Mouse (Mus musculus): Measurements from ENCODE around the gene Rasgrp2.

Rasgrp2 gene

DNA sequence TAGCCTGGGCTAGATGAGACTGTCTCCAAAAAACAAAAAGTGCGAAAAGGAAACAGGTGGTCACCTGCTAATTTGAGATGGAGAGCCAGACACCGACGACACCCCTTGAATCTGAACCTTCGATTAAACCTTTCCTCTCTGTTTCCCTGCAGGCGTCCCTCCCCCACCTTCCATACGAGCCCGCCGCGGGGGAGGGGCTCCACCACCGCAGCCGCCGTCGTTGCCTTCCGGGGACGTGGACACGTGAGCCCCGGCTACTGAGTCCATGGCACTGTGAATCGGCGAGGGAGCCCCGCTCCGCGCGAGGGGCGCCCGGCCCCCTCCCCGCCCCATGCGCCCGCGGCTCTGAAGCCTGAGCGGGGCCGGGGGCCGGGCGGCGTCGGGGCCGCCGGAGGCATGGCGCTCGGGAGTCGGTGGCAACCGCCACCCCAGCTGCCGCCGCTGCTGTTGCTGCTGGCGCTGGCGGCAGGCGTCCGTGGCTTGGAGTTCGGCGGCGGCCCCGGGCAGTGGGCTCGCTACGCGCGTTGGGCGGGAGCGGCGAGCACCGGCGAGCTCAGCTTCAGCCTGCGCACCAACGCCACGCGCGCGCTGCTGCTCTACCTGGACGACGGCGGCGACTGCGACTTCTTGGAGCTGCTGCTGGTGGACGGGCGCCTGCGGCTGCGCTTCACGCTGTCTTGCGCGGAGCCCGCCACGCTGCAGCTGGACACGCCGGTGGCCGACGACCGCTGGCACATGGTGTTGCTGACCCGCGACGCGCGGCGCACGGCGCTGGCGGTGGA lies 28.7 kb downstream of the Rasgrp2 start:
- no peak for DNase-seq (ENCODE audit: low read depth)

DNA sequence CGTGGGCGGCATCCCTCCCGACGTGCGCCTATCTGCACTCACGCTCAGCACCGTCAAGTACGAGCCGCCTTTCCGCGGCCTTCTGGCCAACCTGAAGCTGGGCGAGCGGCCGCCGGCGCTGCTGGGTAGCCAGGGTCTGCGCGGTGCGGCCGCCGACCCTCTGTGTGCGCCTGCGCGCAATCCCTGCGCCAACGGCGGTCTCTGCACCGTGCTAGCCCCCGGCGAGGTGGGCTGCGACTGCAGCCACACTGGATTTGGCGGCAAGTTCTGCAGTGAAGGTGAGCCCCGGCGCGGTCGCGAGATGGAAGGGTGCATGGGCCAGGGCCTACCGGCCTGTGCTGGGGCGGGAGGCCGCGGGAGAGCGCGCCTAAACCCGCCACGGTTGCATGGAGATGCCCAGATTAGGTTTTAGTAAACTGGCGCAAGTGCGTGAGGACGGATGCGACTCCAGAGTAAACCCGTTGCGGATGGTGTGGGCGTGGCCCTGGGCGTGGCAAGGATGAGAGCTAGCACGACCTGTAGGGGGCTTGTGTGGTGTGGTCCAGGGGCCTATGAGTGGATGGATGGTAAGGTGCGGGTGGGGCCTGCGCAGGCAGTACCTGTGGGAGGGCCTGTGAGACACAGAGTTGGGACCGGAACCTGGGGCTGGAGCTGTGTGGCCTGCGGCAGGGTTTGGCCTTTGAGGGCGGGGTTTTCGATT lies 29.5 kb downstream of the Rasgrp2 start:
- DNase-seq (ENCODE audit: low read depth): no peak

DNA sequence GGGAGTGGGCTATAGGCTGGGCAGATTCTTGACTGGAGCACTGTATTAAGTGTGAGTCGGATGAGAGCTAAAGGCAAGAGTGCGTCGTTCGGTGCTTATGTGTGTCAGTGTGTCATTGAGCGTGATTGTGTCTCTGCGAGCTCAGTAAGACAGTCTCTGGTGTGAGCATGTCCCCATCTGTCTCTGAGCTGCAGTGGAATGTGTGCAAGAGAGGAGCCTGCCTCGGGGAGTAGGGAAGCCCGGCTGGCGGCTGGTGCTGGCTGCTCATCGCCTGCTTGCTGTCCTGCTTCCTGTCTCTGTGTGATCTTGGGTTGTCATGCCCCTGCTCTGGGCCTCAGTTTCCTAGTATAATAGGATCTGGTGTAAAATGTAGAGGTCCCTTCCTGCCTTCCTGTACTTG lies 43.9 kb downstream of the Rasgrp2 start:
- DNase-seq (ENCODE audit: low read depth): no peak

DNA sequence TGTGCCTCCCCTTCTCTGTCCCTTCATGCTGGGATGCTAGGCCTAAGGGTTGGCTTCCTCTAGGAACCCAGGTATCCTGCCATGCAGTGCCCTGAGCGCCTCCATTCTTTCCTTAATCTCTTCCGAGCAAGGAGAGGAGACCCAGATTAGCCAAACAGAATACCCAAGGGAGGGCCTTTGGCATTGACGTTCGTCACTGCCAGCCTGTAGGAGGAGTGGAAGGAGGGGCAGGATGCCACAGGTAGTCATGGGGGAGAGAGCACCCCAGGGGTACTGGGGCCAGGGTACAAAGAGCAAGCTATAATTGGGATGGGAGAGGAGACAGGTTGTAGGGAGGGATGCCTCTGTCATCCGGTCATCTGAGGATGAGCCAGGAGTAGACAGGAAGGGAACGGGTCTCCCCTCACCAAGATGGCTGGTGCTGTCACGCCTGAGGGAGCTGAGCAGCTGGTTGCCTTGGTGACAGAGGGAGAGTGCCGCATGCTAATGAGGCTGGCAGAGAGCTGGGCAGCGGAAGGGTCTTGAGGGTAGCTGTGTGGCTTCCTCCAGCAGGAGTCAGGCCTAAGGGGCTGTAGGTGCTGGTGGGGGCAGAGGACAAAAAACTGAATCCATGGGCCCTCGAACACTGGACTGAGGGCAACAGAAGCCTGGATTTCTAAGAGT lies 46.8 kb downstream of the Rasgrp2 start:
- no peak for DNase-seq (ENCODE audit: low read depth)

DNA sequence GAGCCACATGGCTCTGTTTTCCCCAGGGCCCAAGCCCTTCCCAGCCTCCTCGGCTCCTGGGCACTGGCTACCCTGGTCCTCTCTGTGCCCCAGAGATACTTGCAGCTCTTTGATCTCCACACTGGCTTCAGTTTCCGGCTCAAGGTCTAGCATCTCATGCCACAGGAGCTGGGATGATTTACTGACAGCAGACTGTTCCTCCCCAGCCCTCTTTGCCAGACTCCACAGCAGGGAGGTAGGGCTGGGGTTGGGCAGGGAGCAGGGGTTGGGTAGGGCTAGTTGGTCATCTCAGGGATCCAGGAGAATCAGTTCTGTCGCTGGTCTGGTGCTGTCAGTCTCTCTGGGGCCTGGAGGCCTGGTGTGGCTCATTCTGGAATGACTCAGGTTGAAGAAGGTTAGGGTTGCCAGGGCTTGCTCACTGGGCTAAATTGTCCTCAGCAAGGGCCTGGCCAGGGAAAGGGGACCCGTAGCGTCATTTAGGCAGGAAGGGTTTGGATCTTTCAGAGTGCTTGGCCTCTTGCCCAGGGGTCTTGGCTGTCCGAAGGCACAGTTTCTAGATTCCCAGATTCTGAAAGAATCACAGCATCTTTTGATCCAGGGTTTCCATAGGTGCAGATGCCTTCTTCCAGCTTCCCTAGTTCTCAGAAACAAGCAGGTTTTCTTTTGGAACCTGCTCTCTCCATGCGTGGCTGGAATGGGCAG lies 47.7 kb downstream of the Rasgrp2 start:
- DNase-seq (ENCODE audit: low read depth): no peak

DNA sequence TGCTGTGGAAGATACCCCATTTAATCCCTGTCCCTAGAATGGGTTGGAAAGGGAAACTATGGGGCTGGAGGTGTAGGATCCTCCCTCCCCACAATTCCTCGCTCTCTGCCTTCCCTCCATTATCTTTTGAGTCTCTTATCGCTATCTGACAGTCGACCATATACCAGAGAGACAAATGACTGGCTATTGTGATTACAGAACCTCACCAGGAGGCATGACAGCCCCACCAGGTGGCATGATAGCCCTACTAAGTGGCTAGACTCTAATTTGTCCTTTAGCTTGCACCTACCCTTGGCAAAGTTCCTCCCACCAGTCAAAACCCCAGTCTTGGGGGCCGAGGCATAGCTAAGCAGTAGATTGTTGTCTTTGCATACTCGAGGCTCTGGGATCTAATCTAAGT lies 49.6 kb downstream of the Rasgrp2 start:
- DNase-seq (ENCODE audit: low read depth): peak; percentile 40

DNA sequence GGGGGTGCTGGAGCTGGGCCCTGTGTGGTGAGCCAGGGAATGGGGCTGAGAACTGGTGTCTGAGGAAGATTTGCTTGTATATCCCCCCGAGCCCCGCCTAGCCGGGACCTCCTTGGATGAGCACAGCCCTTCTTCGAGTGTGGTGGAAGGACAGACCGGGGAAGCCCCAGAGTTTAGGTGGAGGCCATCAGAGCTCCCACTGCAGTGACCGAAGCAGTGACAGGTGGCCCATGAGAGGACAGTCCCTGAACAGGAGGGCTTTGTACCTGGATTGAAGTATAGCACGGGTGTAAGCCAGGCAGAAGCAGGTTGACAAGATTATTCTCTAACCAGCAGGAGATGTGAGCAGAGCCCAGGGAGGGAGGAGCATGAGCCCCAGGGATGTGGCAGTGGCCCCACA lies 50.7 kb downstream of the Rasgrp2 start:
- no peak for DNase-seq (ENCODE audit: low read depth)

DNA sequence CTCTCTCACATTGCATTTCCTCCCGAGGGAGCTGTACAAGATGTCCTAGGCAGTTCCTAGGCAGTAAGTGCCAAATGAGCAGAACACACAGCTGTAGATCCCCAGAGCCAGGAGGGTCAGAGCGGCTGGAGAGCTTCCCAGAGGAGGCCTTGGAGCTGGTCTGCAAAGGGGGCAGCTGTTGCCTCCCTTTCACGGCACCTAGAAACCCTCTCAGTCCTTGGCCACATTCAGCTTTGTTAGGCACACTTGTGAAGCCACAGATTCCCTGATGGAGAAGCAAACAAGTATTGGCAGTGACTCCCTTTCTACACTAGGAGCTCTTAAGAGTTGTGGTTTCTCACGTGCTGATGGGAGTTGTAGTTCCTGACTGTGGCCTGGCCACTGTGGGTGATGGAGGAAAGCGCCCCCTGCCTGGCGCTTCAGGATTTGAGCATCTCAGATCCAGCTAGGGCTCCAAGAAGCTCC lies 52.9 kb downstream of the Rasgrp2 start:
- peak; percentile 62 for DNase-seq (ENCODE audit: low read depth)

DNA sequence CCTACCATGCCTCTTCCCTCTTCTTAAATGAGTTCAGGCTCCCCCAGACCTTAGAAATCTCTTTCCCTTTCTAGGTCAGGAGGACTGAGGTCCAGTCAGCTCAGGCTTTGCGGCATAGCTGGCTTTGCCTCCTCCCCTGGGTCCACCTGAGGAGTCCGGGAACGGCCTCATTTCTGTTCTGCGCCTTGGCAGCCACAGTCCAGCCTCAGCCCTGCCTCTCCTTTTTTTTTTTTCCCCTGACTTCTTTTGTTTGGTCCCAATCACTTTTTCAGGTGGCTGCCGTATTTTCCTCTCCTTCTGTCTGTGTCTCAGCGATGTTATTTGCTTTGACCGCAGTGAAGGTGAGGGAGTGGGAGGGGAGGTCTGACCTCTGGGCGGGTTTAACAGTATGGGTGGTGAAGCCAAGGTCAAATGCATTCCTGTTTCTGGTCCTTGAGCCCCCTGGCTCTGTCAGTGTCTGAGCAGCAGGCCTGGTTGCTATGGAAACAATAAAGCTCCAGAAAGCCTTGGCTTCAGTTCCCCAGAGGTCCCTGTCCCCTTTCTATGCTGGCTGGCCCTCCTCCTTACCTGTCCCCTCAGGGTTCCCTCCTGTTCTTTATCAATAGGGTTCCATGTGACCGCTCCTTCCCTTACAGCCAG lies 53.7 kb downstream of the Rasgrp2 start:
- DNase-seq (ENCODE audit: low read depth): no peak

DNA sequence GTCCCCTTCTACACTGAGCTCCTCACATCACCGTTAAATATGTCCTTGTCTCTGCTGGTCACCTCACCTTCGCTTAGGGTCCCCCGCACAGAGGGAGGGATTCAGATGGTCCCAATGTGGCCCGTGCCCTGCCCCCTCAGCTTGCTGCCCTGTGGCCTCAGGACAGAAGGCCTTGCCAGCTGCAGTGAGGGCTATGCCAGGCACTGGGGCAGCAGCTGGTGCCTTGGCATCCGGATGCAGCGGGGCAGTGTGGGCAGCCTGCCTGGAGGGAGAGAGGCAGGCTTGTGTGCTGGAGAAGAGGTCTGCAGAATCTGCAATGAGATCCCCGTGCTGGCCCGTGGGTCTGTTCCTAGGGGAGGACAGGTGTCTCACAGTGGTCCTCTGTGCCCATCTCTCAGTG lies 54.2 kb downstream of the Rasgrp2 start:
- DNase-seq (ENCODE audit: low read depth): no peak

DNA sequence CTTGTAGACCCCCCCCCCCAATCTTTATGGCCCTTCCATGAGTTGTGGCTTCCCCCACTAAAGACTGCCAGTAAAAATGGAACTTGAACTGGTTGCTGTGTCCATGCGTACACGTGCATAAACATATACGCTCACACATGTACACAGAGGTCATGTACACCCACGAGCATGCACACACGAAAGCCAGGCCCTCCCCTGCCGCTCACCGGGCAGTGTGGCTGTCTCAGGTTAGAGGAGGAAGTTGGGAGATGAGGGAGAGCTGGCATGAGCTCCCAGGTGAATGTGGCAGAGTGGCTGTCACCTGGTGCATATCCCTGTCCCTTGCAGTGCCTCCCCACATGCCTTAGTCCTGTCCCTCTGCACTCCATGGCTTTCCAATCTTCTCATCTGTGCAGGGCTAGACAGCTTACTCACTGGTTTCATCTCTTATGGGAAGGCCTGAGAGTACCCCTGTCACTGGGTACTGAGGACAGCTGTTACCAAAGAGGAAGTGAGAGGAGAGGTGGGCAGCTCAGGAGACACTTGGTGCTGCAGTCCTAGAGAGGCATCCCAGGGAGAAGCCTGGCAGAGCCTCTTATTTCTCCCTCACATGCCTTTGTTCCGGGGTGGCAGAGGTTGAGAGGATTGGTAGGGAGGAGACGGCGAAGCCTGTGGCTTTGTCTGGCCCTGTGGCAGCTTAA lies 55.0 kb downstream of the Rasgrp2 start:
- DNase-seq (ENCODE audit: low read depth): no peak

DNA sequence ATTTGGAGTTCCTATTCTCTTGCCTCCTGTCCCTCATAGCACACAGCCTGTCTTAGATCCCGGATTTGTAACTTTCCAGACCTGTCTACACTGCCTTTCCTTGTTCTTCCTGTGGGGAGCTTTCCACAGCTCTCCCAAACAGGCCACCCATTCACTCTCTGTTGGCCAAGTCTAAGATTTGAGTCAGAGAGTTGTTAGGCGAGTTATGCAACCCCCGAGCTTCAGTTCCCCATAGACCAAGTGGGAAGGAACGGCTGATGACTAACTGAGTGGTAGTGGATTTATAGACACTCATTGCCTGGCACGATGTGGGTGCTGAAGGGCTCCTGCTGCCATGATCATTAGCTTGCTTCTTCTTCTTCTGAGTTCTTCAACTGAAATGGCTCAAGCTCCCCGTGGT lies 60.4 kb downstream of the Rasgrp2 start:
- no peak for DNase-seq (ENCODE audit: low read depth)

DNA sequence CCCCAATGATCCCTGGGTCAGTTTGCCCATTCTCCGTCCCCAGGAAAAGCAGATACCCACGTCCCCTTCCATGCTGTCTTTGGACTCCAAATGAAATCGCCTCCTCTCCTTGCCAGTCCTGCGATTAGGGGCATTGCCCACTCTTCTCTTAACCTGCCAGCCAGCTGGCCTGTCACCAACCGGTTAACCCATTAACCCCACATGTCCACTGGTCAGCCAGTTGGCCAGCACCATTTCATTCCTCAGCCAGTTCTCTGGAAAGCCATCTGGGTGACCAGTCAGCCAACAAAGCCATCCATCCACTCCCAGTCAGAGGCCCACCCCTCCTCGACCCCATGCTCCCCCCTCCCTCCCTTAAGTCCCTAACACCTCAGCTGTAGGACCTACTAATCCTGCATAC lies 63.7 kb downstream of the Rasgrp2 start:
- DNase-seq (ENCODE audit: low read depth): no peak

DNA sequence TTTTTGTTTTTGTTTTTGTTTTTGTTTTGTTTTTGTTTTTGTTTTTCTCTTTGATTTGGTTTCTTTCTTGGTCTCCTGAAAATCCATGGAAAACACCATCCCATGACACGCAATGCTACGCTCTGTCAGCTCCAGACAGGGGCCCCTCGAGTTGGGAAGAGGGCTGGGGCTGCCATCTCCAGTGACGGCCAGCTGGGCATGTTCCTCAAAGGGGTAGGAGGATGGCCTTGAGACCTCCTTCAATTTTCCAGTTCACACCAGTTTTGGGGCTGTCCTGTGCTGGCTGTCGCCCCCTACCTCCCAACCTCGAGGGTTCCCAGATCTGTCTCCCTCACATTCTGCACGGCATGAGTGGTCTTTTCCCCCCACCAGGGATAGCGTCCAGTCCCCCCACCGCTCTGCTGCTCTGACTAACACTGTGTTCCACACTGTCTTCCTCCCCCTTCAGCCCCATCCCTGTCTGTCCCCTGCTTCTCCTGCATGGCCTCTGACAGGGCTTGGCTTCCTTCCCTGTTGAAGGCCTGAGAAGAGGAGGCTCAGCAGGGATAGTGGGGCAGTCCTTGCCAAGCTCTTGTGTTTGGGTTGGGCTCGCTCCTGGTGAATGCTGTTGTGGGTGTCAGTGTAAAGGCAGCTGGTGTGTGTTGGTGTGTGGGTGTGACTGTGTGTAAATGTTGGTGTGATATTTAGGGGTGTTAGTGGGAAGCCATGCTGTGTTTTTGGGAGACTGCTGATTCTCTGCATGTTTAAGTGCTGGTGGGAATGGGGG lies 65.3 kb downstream of the Rasgrp2 start:
- DNase-seq (ENCODE audit: low read depth): no peak
